Mouse (Mus musculus): ENCODE data around the gene Nmur1.

The Nmur1 gene

GRCm38 (mm10) chr1:86426128-86426527 is at the start of gene Nmur1, which contains the start of gene Tex44:
Gene Nmur1 (minus strand): TSS chr1:86426228.
Gene Tex44 (plus strand): TSS chr1:86426329.
- DNase-seq = no peak

DNA sequence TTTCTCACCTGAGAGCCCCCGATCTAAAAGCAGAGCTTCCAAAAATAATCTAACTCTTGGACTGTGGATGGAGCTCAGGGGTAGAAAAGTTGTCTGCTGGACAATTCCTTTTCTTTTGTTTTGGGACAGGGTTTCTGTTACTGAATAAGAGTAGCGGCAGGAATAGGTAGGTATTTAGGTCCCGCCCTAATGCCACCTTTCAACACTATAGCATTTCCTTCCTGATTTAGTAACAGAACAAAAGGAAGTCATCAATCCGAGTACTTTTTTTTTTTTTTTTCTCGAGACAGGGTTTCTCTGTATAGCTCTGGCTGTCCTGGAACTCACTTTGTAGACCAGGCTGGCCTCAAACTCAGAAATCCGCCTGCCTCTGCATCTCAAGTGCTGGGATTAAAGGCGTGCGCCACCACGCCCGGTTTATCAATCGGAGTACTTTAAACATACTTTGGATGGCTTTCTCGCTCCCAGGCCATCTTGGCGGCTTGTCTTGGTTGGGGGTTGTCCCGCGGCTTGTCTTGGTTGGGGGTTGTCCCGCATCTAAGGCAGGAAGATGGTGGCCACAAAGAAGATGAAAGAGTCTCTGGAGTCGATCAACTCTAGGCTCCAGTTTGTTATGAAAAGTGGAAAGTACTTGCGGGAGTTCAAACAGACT is 47.2 kb upstream of the Nmur1 start:
- no peak for DNase-seq

- peak; percentile 99 for DNase-seq
Measured at GRCm38 (mm10) chr1:86472197-86472952, 46.3 kb upstream of the Nmur1 start.

DNA sequence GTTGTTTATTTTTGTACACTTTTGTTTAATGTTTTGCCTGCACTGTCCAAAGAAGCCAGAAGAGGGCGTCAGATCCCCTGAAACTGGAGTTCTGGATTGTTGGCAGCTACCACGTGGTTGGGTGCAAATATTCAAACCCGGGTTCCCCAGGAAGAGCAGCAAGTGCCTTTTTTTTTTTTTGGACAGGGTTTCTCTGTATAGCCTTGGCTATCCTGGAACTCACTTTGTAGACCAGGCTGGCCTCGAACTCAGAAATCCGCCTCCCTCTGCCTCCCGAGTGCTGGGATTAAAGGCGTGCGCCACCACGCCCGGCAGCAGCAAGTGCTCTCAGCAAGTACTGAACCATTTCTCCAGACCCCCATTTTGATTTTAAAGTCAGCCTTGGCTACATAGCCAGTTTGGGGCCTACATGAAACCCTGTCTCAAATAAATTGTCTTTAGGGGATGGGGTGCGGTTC is 45.5 kb upstream of the Nmur1 start:
- DNase-seq = peak; percentile 92

- DNase-seq = peak; percentile 100
Measured at GRCm38 (mm10) chr1:86470519-86471181, 44.6 kb upstream of the Nmur1 start.

GRCm38 (mm10) chr1:86469876-86470275 is 43.8 kb upstream of the Nmur1 start:
- no peak for DNase-seq

DNA sequence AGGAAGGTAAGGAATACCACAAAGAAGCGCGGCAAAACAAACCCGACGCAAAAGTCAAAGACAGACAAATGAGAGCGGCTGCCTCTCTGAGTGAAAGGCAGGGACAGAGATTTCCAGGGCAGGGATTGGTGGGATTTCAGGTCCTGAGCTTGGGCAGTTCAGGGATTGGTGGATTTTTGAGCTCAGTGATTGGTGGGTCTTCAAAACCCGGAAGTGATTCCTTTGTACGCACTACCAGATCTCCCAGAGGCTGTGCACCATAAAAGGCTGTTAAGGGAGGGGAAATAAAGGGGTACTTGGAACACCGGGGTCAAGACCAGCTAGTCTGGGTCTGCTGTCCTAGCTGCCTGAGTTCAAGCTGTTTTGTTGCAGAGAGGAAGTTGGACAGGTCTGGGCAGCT is 41.4 kb upstream of the Nmur1 start:
- peak; percentile 90 for DNase-seq

- DNase-seq = peak; percentile 92
Measured at GRCm38 (mm10) chr1:86464875-86465224, 38.8 kb upstream of the Nmur1 start.

- peak; percentile 92 for DNase-seq
Measured at GRCm38 (mm10) chr1:86464223-86464874, 38.3 kb upstream of the Nmur1 start.

DNA sequence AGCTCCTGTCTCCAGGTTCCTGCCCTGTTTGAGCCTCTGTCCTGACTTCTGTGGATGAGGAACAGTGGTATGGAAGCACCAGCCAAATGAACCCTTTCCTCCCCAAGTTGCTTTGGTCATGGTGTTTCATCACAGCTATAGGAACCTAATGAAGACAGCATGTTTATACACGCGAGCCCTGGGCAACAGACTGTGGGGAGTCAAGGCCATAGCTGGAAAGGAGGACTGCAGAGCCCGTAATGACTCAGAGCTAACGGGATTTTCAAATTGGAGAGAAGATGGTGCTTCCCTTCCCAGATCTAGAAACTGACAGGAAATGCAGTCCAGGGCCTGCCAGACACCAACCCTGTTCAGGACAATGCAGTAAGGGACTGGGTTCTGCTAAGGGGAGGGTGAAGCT is 33.3 kb upstream of the Nmur1 start:
- DNase-seq = no peak

DNA sequence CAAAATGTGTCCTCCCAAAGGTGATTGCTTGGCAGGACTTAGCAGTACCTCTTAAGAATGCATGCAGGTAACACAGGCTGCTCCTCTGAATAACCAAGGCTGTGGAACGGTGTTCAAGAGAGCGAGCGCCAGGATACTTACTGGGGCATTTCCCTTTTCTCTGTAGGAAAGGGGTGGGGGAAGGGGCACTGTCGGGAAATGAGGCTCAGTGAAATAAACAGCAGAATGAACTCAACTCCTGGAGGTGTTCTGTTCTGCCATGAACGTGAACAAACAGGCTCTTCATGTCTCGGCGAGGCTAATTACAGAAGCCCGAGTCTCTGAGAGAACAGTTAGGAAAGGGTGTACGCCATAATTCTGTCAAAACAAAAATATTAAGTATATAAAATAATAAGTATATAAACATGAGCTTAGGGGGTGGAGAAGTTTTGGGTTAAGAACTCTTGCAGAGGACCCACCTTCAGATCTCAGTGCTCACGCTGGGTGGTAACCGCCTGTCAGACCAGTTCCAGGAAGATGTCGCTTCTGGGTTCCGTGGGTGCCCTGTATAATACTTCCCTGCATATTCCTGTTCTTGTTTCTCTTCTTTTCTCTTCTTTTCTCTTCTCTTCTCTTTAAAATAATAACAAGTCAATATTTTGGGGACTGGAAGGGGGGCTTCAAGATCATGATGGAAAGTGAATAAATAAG is 31.0 kb upstream of the Nmur1 start:
- no peak for DNase-seq

GRCm38 (mm10) chr1:86452713-86453112 is 26.7 kb upstream of the Nmur1 start:
- no peak for DNase-seq

DNA sequence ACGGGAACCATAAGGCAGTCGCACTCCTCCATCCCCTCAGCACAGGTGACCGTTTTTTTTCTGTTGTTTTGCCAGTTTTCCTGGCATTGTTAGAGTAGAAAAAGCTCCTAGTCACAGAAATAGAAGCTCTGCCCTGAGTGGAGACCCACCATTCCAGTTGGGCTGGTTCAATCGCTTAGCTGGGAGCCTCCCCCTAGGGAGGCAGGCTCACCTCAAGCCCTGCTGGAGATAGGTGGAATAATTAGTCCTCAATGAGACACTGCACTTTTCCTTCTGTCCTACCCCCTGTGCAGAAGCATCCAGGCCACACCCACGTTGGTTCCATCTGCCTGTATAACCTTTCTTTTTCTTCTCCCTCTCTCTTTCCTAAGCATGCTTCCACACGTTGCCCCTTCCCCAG is 23.9 kb upstream of the Nmur1 start:
- no peak for DNase-seq

DNA sequence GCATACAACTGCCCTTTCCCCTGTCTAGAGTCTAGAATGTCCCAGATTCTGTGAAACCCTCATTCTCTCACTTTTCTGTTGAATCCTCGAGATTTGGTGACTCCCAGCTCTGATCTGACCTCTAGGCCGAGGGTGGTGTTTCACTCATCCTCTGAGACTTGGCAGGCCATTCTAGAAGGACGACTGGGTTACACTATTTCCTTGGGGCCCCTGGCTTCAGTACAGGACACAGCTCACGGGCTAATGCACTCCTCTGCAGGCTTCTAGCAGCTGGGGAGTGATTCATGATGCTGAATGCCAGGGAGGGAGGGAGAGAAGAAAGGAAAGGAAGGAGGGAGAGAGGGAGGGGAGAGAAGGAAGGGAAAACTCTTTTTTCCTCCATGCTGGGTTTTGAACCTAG is 22.2 kb upstream of the Nmur1 start:
- peak; percentile 97 for DNase-seq

DNA sequence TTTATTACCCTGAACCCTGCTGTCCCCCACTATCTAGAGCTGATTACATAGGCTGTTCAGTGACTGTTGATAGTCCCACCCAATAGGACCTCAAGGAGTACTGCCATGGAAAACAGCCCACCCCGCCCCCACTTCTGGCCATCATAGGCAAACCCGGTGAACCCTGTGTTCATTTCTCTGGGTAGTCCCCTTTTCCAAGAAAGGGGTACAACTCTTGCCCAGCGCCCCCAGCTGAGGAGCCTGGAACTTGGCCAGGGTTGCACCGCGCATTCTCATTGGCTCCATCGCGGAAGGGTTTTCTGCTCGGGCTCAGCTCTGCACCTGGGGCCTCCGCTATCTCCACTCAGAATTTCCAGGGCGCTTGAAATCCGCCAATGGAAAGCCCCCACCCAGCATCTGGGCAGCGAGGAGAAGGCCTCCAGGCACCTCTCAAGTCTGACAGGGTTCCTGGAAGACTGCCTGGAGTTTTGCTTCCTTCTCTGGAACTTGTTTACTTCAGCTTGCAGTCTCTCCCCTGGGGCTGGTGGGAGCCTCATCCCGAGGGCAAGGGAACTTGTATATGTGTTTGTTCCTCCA is 21.7 kb upstream of the Nmur1 start:
- DNase-seq = peak; percentile 98

GRCm38 (mm10) chr1:86443386-86444172 is 17.6 kb upstream of the Nmur1 start:
- peak; percentile 94 for DNase-seq

- DNase-seq = no peak
Measured at GRCm38 (mm10) chr1:86442832-86443231, 16.8 kb upstream of the Nmur1 start.

DNA sequence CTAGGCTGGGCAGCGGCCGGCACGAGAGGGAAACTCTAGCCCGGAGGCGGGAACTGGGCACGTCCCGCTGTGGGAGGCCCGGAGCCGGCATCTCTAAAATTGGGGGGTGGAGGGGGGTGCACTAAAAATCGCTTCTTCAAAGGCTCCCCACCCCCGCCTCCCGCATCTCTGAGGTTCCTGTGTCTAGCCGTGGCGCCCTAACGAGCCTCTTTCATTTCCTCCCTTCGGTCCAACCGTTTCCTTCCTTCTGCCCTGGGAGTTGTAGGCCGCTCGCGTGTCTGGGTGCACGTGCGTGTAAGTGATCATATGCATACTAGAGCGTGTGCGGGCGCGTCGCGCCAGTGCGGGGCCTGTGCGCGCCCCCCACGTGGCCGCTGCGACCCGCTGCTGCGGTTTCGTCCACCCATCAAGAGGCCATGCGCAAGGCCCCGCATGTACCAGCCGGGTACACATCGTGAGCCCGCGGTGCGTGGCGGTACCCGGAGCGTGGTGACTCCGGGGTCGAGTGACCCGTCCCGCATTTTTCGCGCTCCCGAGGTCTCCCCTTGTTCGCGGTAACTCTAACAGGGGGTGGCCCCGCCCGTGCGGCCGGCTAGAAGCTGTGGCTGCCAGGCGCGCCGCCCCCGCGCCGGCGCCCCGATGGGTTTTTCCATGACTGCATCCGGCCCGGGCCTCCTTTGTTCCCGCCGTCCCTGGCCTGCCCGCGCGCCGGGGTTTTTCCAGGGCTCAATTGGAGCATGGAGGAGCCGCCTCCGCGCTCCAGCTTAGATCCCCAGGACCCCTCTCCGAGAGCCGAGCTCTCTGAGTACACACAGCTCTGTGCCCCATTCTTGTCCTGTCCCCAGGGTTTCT is 16.2 kb upstream of the Nmur1 start:
- peak; percentile 99 for DNase-seq

DNA sequence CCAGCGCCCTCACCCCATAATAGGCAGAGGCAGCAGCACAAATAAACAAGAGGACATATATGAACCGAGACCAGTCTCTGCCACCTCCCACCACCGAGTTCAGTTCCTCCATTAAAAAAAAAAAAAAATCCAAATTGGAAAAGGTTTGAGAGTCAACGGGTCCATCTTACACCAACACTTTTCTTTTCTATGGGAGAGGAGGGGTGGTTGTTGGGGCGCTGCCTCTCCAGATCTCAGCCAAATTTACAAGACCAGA is 15.6 kb upstream of the Nmur1 start:
- no peak for DNase-seq

DNA sequence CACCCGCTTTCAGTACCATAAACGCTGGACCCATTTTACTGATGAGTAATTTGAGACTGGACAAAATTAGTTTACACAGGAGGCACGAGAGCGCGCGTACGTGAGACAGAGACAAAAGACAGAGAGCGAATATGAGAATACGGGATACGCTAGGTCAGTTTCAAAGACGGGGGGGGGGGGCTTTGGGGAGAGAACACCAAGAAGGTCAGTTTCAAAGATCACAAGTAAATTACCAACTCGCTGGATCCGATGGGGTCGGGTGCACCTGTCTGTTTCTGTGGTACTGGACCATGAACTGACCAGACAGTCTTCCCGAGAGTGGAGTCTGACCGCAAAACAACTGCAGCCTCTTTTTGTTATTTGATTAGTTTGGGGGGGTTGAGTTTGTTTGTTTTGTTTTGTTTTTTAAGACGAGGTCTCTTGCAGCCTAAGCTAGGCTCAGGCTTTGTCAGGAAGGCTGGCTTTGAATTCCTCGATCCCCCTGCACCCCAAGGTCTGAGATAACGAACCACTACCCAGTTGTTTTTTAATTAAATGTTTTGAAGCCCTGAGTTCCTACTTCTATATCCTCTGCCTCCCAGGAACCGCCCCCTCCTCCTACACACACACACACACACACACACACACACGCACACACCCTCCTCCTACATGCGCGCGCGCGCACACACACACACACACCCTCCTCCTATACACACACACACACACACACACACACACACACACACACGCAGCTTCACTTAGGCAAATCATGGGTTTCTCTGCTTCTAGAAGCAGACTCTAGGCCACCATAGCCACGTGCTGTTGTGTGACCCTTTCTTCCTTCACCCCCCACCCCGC is 15.1 kb upstream of the Nmur1 start:
- DNase-seq = peak; percentile 98

Data from heart, adult 11 months (tissue).